Mouse (Mus musculus): ENCODE measurements around the gene Lcmt1. TPM values are rescaled to one million over a fixed set of nuclear protein-coding genes. Genes with fewer than 3 reads are reported as not detected.

Gene Lcmt1
- polyA plus RNA-seq, 1 experiment from 2014 or later = 60.6 TPM

- no peak overlapping the region for H3K4me3 ChIP-seq (ENCODE audit: low read depth, low read length)
- no peaks in the 10 kb centered on the region for H3K27me3 ChIP-seq (ENCODE audit: control insufficient read depth, insufficient read depth, low read length)
- H3K36me3 ChIP-seq (ENCODE audit: control insufficient read depth, insufficient read depth, low read length) = no peaks in the 10 kb centered on the region
- DNase-seq (ENCODE audit: low spot score) (no peak), ATAC-seq (replicated peaks; ENCODE audit: low FRiP score) (no peak)
- no peaks in the 10 kb centered on the region for H3K4me1 ChIP-seq (replicated peaks; ENCODE audit: control insufficient read depth, insufficient read depth, low read length)
- H3K4me2 ChIP-seq (ENCODE audit: low read depth, low read length, severe bottlenecking) = no peak overlapping the region
- no peak overlapping the region for H3K27ac ChIP-seq (ENCODE audit: low read depth, low read length)
- no peaks in the 10 kb centered on the region for H3K9me3 ChIP-seq (ENCODE audit: control insufficient read depth, low read length)
- H3K9ac ChIP-seq (ENCODE audit: low read length) = no peak overlapping the region
- 89% methylated on average over 4 of the region's 4 CpGs for WGBS
Observed at GRCm38 (mm10) chr7:123353081-123353480, 16.5 kb upstream of the Lcmt1 start.

- H3K27me3 ChIP-seq (ENCODE audit: control insufficient read depth, insufficient read depth, low read length) = no peaks in the 10 kb centered on the region
- ATAC-seq (replicated peaks; ENCODE audit: low FRiP score) = no peak
- H3K9me3 ChIP-seq (ENCODE audit: control insufficient read depth, low read length) = no peaks in the 10 kb centered on the region
- no peak overlapping the region for H3K4me2 ChIP-seq (ENCODE audit: low read depth, low read length, severe bottlenecking)
- no peak overlapping the region for H3K4me3 ChIP-seq (ENCODE audit: low read depth, low read length)
- no peak overlapping the region for H3K9ac ChIP-seq (ENCODE audit: low read length)
- DNase-seq (ENCODE audit: low spot score) = no peak
- 83% methylated on average over 5 of the region's 5 CpGs for WGBS
- no peaks in the 10 kb centered on the region for H3K36me3 ChIP-seq (ENCODE audit: control insufficient read depth, insufficient read depth, low read length)
- H3K27ac ChIP-seq (ENCODE audit: low read depth, low read length) = no peak overlapping the region
- H3K4me1 ChIP-seq (replicated peaks; ENCODE audit: control insufficient read depth, insufficient read depth, low read length) = no peaks in the 10 kb centered on the region
Observed at GRCm38 (mm10) chr7:123353879-123354278, 15.7 kb upstream of the Lcmt1 start.

GRCm38 (mm10) chr7:123354392-123354791 is 15.2 kb upstream of the Lcmt1 start:
- DNase-seq (ENCODE audit: low spot score) = no peak
- Histone ChIP-seq H3K9ac (ENCODE audit: low read length) (no peak overlapping the region), H3K27me3 (ENCODE audit: control insufficient read depth, insufficient read depth, low read length) (no peaks in the 10 kb centered on the region), H3K9me3 (ENCODE audit: control insufficient read depth, low read length) (no peaks in the 10 kb centered on the region), H3K4me3 (ENCODE audit: low read depth, low read length) (no peak overlapping the region), H3K4me2 (ENCODE audit: low read depth, low read length, severe bottlenecking) (no peak overlapping the region), H3K27ac (ENCODE audit: low read depth, low read length) (no peak overlapping the region), H3K4me1 (replicated peaks; ENCODE audit: control insufficient read depth, insufficient read depth, low read length) (peaks cover 4% of the 10 kb centered on the region; the same call in 1 of the 2 replicates), H3K36me3 (ENCODE audit: control insufficient read depth, insufficient read depth, low read length) (no peaks in the 10 kb centered on the region)
- WGBS = 90% methylated on average over 5 of the region's 5 CpGs
- no peak for ATAC-seq (replicated peaks; ENCODE audit: low FRiP score)

- Histone ChIP-seq H3K9ac (ENCODE audit: low read length) (no peak overlapping the region), H3K4me1 (replicated peaks; ENCODE audit: control insufficient read depth, insufficient read depth, low read length) (peaks cover 4% of the 10 kb centered on the region; the same call in 1 of the 2 replicates), H3K27ac (ENCODE audit: low read depth, low read length) (no peak overlapping the region), H3K4me2 (ENCODE audit: low read depth, low read length, severe bottlenecking) (no peak overlapping the region), H3K9me3 (ENCODE audit: control insufficient read depth, low read length) (no peaks in the 10 kb centered on the region), H3K36me3 (ENCODE audit: control insufficient read depth, insufficient read depth, low read length) (no peaks in the 10 kb centered on the region), H3K4me3 (ENCODE audit: low read depth, low read length) (no peak overlapping the region), H3K27me3 (ENCODE audit: control insufficient read depth, insufficient read depth, low read length) (no peaks in the 10 kb centered on the region)
- WGBS = 94% methylated on average over 2 of the region's 2 CpGs
- DNase-seq (ENCODE audit: low spot score) (no peak), ATAC-seq (replicated peaks; ENCODE audit: low FRiP score) (no peak)
Observed at GRCm38 (mm10) chr7:123354851-123355250, 14.7 kb upstream of the Lcmt1 start.

- no peak for ATAC-seq (replicated peaks; ENCODE audit: low FRiP score)
- H3K9me3 ChIP-seq (ENCODE audit: control insufficient read depth, low read length) = no peaks in the 10 kb centered on the region
- H3K36me3 ChIP-seq (ENCODE audit: control insufficient read depth, insufficient read depth, low read length) = no peaks in the 10 kb centered on the region
- no peak overlapping the region for H3K9ac ChIP-seq (ENCODE audit: low read length)
- no peak overlapping the region for H3K4me3 ChIP-seq (ENCODE audit: low read depth, low read length)
- H3K4me2 ChIP-seq (ENCODE audit: low read depth, low read length, severe bottlenecking) = no peak overlapping the region
- no peaks in the 10 kb centered on the region for H3K27me3 ChIP-seq (ENCODE audit: control insufficient read depth, insufficient read depth, low read length)
- WGBS = 94% methylated on average over 3 of the region's 3 CpGs
- H3K27ac ChIP-seq (ENCODE audit: low read depth, low read length) = no peak overlapping the region
- no peak for DNase-seq (ENCODE audit: low spot score)
- peaks cover 4% of the 10 kb centered on the region; the same call in 1 of the 2 replicates for H3K4me1 ChIP-seq (replicated peaks; ENCODE audit: control insufficient read depth, insufficient read depth, low read length)
Observed at GRCm38 (mm10) chr7:123356158-123356557, 13.4 kb upstream of the Lcmt1 start.

GRCm38 (mm10) chr7:123359101-123359500 is 10.5 kb upstream of the Lcmt1 start:
- DNase-seq (ENCODE audit: low spot score) (no peak), ATAC-seq (replicated peaks; ENCODE audit: low FRiP score) (0 out of 2 replicates have a peak, but pooled peaks have one; percentile 42)
- Histone ChIP-seq H3K27ac (ENCODE audit: low read depth, low read length) (no peak overlapping the region), H3K36me3 (ENCODE audit: control insufficient read depth, insufficient read depth, low read length) (no peaks in the 10 kb centered on the region), H3K4me2 (ENCODE audit: low read depth, low read length, severe bottlenecking) (no peak overlapping the region), H3K27me3 (ENCODE audit: control insufficient read depth, insufficient read depth, low read length) (no peaks in the 10 kb centered on the region), H3K9ac (ENCODE audit: low read length) (no peak overlapping the region), H3K4me3 (ENCODE audit: low read depth, low read length) (no peak overlapping the region), H3K9me3 (ENCODE audit: control insufficient read depth, low read length) (no peaks in the 10 kb centered on the region), H3K4me1 (replicated peaks; ENCODE audit: control insufficient read depth, insufficient read depth, low read length) (peaks cover 4% of the 10 kb centered on the region; the same call in 1 of the 2 replicates)
- 64% methylated on average over 7 of the region's 7 CpGs for WGBS

- 85% methylated on average over 5 of the region's 5 CpGs for WGBS
- Histone ChIP-seq H3K36me3 (ENCODE audit: control insufficient read depth, insufficient read depth, low read length) (no peaks in the 10 kb centered on the region), H3K27me3 (ENCODE audit: control insufficient read depth, insufficient read depth, low read length) (no peaks in the 10 kb centered on the region), H3K9me3 (ENCODE audit: control insufficient read depth, low read length) (no peaks in the 10 kb centered on the region), H3K27ac (ENCODE audit: low read depth, low read length) (no peak overlapping the region), H3K4me1 (replicated peaks; ENCODE audit: control insufficient read depth, insufficient read depth, low read length) (peaks cover 4% of the 10 kb centered on the region; the same call in 1 of the 2 replicates), H3K9ac (ENCODE audit: low read length) (no peak overlapping the region), H3K4me3 (ENCODE audit: low read depth, low read length) (no peak overlapping the region), H3K4me2 (ENCODE audit: low read depth, low read length, severe bottlenecking) (no peak overlapping the region)
- ATAC-seq (replicated peaks; ENCODE audit: low FRiP score) = no peak
- DNase-seq (ENCODE audit: low spot score) = no peak
Observed at GRCm38 (mm10) chr7:123360185-123360584, 9.4 kb upstream of the Lcmt1 start.

GRCm38 (mm10) chr7:123361229-123361980 is 8.2 kb upstream of the Lcmt1 start:
- no peaks in the 10 kb centered on the region for H3K27me3 ChIP-seq (ENCODE audit: control insufficient read depth, insufficient read depth, low read length)
- no peaks in the 10 kb centered on the region for H3K9me3 ChIP-seq (ENCODE audit: control insufficient read depth, low read length)
- no peaks in the 10 kb centered on the region for H3K36me3 ChIP-seq (ENCODE audit: control insufficient read depth, insufficient read depth, low read length)
- no peak for ATAC-seq (replicated peaks; ENCODE audit: low FRiP score)
- DNase-seq (ENCODE audit: low spot score) = no peak
- H3K4me3 ChIP-seq (ENCODE audit: low read depth, low read length) = no peak overlapping the region
- 90% methylated on average over 7 of the region's 7 CpGs for WGBS
- H3K9ac ChIP-seq (ENCODE audit: low read length) = no peak overlapping the region
- no peak overlapping the region for H3K27ac ChIP-seq (ENCODE audit: low read depth, low read length)
- peaks cover 4% of the 10 kb centered on the region; the same call in 1 of the 2 replicates for H3K4me1 ChIP-seq (replicated peaks; ENCODE audit: control insufficient read depth, insufficient read depth, low read length)
- H3K4me2 ChIP-seq (ENCODE audit: low read depth, low read length, severe bottlenecking) = no peak overlapping the region

GRCm38 (mm10) chr7:123362806-123363205 is 6.8 kb upstream of the Lcmt1 start:
- Histone ChIP-seq H3K9me3 (ENCODE audit: control insufficient read depth, low read length) (no peaks in the 10 kb centered on the region), H3K4me3 (ENCODE audit: low read depth, low read length) (no peak overlapping the region), H3K4me1 (replicated peaks; ENCODE audit: control insufficient read depth, insufficient read depth, low read length) (peaks cover 9% of the 10 kb centered on the region; the same call in 1 of the 2 replicates), H3K9ac (ENCODE audit: low read length) (no peak overlapping the region), H3K27me3 (ENCODE audit: control insufficient read depth, insufficient read depth, low read length) (no peaks in the 10 kb centered on the region), H3K36me3 (ENCODE audit: control insufficient read depth, insufficient read depth, low read length) (no peaks in the 10 kb centered on the region), H3K27ac (ENCODE audit: low read depth, low read length) (no peak overlapping the region), H3K4me2 (ENCODE audit: low read depth, low read length, severe bottlenecking) (no peak overlapping the region)
- DNase-seq (ENCODE audit: low spot score) (no peak), ATAC-seq (replicated peaks; ENCODE audit: low FRiP score) (no peak)
- WGBS = 91% methylated on average over 3 of the region's 3 CpGs

Measured in forebrain, embryonic 11.5 days (tissue).